Mouse (Mus musculus): ENCODE measurements around the gene Cyp2d11.
"Not testable (repeated sequence)": the region's sequence is repeated elsewhere in the genome, so short reads cannot be mapped to it uniquely, and the experiment has no call there.

Cyp2d11 gene

GRCm38 (mm10) chr15:82393922-82394321 lies at the start of gene Cyp2d11:
Cyp2d11 (minus strand) TSS chr15:82394022.
- not testable (repeated sequence) for DNase-seq (ENCODE audit: low spot score in 2 of 2)

DNA sequence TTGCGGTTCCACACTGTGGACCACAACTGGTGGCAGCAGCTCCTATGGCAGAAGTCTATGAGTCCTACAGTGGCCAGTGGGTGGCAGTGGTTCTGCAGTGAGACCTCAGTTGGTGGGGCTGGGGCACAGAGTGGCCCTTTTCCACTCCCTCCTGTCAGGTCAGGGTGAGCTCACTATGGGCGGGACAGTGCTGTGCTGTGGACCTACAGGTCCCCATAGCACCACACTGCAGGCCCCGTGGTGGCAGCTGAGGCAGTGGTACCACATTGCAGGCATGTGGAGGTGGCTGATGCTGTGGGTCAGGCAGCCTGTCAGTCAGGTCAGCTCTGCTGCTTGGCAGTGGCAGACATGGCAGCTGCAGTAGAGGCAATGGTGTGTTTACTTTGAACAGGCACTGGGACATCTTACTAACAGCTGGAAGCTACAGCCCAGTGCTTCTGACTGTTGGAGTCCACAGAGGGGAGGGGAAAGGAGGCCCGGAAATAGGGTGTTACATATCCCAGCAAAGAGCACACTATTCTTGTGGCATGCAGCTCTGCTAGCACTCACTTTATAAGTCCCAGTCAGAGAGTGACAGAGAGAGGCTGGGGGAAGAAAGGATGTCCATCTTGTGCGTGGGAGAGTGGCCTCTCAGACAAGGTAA lies 44.3 kb upstream of the Cyp2d11 start:
- DNase-seq (ENCODE audit: low spot score in 2 of 2): no peak

- no peak for DNase-seq (ENCODE audit: low spot score in 2 of 2)
Measured at GRCm38 (mm10) chr15:82435606-82436005, 41.8 kb upstream of the Cyp2d11 start.

- DNase-seq (ENCODE audit: low spot score in 2 of 2): peak in 1 of 2 experiments; percentile 2
Measured at GRCm38 (mm10) chr15:82435011-82435410, 41.2 kb upstream of the Cyp2d11 start.

DNA sequence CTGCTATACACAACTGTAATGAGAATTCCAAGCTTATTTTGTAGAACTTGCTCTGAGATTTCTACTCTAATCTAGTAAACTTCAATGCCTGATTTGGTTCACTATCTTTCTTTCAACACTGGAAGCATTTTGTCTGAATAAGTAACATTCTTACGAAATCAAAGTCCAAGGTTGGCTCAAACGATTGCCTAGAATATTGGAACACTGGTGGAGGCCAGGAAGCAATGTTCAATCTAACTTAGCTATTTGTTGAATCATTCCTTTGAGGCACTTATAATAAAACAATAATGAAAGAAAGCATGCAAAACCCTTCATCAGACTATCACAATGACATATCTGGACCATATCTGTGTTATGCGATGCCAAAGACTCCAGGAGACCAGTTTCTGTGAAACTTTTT lies 40.7 kb upstream of the Cyp2d11 start:
- DNase-seq (ENCODE audit: low spot score in 2 of 2): no peak

DNA sequence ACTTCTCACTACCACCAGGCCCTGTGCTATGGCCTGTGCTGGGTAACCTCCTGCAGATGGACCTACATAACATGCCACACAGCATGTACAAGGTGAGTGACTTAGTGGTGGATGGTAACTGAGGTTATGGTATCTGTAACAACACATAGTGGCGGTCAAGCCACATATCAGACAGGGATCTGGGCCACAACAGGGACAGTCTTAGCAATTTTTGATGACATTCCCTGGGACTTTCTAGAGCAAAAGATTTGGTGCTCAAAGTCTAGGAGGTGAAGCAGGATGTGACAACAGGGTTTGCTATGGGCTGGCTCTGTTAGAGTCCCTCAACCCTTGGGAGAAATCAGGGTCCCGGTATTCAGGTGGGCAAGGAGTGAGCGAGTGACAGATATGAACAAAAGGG lies 39.8 kb upstream of the Cyp2d11 start:
- DNase-seq (ENCODE audit: low spot score in 2 of 2): no peak

DNA sequence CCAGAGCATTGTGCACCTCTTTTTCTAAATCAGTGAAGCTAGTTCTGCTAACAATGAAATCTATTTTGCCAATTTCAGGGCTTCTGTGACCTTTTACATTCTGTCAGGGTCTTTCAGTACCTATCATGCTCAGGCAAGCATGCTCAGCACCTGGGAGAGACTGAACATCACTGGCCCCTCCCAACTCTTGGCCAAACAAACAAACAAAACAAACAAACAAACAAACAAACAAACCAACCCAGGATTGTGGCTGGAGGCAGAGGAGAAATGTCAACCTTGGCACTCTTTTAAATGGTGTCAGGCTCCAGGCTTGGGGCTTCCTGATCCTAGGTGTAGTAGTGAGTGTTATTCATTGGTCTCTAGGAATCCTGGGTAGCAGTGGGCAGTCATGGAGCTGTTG lies 39.3 kb upstream of the Cyp2d11 start, which contains the start of gene Cyp2d9:
Cyp2d9 (plus strand) TSS at position 301 of the 400 bp plus-strand sequence.
- DNase-seq (ENCODE audit: low spot score in 2 of 2): no peak

DNA sequence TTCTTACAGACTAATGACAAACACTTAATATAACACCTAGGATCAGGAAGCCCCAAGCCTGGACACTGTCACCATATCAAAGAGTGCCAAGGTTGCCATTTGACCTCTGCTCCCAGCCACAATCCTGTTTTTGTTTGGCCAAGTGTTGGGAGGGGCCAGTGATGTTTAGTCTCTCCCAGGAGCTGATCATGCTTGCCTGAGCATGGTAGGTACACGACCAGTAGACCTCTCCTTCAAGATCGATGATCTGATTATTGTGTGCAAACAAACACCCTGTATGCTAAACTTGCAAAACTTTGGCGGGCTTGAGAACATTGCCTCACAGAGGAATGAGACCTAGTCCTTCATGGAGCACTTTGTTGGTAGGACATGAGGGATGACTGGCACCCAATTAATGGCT lies 29.6 kb upstream of the Cyp2d11 start:
- no peak for DNase-seq (ENCODE audit: low spot score in 2 of 2)

DNA sequence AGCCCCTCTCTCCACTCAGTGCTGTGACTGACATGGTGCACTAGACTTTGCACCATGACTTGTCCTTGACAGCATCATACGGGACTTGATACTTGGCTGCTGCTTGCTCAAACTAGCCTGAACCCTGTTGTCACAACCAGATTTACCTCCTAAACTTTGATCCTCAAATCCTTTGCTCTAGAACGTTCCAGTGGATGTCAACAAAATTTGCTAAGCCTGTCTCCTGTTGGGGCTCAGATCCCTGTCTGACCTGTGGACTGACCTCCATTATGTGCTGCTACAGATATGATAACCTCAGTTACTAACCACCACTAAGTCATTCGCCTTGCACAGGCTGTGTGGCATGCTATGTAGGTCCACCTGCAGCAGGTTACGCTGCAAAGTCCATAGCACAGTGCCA lies 29.1 kb upstream of the Cyp2d11 start:
- DNase-seq (ENCODE audit: low spot score in 2 of 2): no peak

DNA sequence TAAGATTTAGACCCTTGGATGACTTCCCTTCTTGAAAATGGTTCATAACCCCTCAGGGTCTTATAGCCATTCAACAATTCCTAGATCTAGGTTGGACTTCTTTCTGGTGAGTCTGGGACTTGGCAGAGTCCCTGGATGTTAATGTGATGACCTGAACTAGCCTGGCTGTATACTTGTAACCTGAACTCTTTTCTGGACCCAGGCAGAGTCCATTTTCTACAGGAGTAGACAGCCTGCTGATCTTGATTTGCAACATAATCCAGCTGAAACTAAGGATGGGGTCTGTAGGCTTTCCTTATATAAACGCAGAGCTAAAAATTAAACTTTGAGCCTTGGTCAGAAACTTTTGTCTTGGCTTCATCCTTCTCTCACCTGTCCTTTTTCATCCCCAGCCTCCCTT lies 24.8 kb upstream of the Cyp2d11 start:
- DNase-seq (ENCODE audit: low spot score in 2 of 2): no peak

GRCm38 (mm10) chr15:82416797-82417789 lies 23.3 kb upstream of the Cyp2d11 start:
- peak; percentile 86 to 90 for DNase-seq (ENCODE audit: low spot score in 2 of 2)

DNA sequence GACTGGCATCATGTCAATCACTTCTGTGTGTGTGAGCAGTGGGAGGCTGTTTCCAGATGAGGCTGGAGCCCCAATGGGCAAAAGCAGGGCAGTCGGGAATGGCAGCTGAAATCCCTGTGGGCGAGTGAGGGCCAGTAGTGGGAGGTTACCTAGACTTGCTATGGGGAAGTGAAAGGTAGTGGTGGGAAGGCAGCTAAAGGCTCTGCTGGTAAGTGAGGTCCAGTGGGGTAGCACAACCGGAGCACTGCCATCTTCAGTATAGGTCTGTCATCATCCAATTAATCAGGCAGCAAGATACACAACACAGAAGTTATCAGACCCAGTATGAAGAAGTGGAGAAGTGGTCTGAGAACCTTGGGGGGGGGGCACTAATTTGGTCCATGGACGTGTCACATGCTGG lies 13.7 kb upstream of the Cyp2d11 start:
- DNase-seq (ENCODE audit: low spot score in 2 of 2): no peak

- no peak for DNase-seq (ENCODE audit: low spot score in 2 of 2)
Measured at GRCm38 (mm10) chr15:82406981-82407380, 13.2 kb upstream of the Cyp2d11 start, which contains the start of gene Cyp2d10. Cyp2d10 (minus strand) TSS chr15:82407195.

- DNase-seq (ENCODE audit: low spot score in 2 of 2): no peak
Measured at GRCm38 (mm10) chr15:82404163-82404562, 10.3 kb upstream of the Cyp2d11 start.

DNA sequence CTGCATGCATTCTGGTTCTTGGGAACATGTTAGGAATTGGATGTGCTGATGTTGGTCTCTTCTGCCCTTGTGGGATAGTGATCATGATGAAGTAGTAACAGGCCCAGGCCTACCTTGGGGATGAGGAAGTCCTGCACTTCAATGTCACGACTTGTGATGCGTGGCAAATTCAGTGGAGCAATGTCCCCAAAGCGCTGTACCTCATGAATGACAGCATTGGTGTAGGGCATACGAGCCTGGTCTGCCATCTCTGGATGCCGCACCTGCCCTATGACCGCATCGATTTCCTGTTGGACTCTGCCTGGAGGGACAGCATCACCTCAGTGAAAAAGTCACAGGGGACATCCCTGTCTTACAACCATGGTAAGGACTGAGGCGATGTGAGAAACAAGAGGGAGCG lies 9.8 kb upstream of the Cyp2d11 start:
- DNase-seq (ENCODE audit: low spot score in 2 of 2): no peak

- DNase-seq (ENCODE audit: low spot score in 2 of 2): no peak
Measured at GRCm38 (mm10) chr15:82402741-82403140, 8.9 kb upstream of the Cyp2d11 start.

DNA sequence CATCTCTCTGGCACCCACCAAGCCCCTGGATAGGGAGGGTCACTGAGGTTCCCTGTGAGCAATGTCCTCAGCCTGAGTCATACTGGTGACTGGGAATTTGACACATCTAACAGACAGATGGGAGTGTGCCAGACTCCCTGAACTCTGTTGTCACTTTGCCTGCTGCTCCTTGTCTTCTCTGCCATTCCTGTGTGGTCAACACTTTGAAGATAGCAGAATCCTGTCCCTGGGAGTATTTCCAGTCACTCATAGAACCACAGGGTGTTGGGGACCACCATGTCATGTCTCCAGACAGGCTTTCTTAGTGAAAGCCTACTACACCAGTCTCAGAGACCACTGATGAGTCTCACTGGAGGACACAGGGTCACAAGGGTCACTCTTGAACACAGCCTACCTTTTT lies 8.3 kb upstream of the Cyp2d11 start:
- DNase-seq (ENCODE audit: low spot score in 2 of 2): no peak

DNA sequence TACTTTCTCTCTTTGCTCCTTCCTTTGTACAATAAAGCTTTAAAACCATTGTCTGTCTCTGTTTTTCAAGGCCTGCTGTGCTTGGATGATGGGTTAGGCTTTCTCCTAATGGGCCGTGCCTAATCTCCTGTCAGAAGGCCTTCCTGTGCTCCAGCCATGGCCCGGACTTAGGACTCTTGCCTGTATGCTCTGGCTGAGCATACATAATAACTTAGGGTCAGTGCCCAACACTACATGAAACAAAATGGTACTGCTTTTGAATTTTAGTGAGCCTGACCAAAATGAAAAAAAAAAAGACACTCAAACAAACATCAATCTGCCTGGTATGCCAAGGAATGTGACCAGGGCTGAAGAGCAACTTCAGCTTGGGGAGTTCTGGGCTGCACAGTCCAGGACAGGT lies 7.7 kb upstream of the Cyp2d11 start:
- DNase-seq (ENCODE audit: low spot score in 2 of 2): no peak

DNA sequence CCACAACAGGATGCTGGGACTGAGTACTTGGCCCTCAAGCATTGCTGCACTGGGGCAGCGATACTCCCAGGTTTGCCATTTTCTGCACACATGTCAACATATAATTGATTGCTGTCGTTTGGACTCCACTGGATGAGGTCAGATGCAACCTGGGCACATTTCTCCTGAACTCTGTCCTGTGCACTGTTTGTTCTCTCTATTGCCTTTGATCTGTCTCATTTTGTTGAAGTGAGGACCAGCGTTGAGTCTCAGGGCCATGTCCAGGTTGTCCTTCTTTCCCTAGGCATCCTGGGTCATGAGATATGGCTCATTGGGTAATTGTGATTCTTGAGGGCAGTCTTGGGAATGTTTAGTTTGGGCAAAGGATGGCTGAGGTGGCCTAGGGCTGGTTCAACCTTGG lies 2.1 kb upstream of the Cyp2d11 start:
- not testable (repeated sequence) for DNase-seq (ENCODE audit: low spot score in 2 of 2)

DNA sequence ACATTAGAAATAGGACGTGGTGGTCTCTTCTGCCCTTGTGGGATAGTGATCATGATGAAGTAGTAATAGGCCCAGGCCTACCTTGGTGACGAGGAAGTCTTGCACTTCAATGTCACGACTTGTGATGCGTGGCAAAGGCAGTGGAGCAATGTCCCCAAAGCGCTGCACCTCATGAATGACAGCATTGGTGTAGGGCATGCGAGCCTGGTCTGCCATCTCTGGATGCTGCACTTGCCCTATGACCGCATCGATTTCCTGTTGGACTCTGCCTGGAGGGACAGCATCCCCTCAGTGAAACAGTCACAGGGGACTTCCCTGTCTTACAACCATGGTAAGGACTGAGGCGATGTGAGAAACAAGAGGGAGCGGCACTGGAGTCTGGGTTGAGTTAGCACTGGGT lies 3.9 kb downstream of the Cyp2d11 start:
- not testable (repeated sequence) for DNase-seq (ENCODE audit: low spot score in 2 of 2)

- DNase-seq (ENCODE audit: low spot score in 2 of 2): no peak
Measured at GRCm38 (mm10) chr15:82385729-82386128, 8.1 kb downstream of the Cyp2d11 start.

DNA sequence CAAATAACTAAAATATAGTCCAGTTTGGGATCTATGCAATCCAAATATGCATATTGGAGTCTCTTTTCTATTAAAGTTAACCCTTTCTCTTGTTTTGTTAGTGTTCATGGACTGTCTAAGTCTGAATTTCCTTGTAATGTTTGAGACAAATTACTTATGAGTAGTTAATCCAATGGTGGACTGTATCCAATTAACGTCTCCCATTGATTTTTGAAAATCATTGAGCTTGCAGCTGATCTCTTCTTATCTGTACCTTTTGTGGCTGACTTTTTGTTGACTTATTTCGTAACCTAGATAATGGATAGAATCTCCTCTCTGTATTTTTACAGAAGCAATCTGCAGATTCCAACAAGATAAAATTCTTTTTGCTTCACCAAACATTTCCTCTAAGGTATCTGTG lies 11.4 kb downstream of the Cyp2d11 start:
- no peak for DNase-seq (ENCODE audit: low spot score in 2 of 2)

- DNase-seq (ENCODE audit: low spot score in 2 of 2): peak in 1 of 2 experiments; percentile 19
Measured at GRCm38 (mm10) chr15:82380714-82381062, 13.1 kb downstream of the Cyp2d11 start.

Data from heart, adult 9 months (tissue).